Mouse (Mus musculus) stomach, embryonic 15.5 days (tissue): ENCODE results near the gene Sv2b. TPM values are rescaled to one million over a fixed set of nuclear protein-coding genes. Genes with fewer than 3 reads are reported as not detected.

Experiments used
- ATAC-seq: fragments of 200-750 bp; cut with Nextera tagmentation; 2 replicates; pipeline ENCODE4 v1.8.0; 2017; ENCODE audit warnings: low read depth, moderate number of reproducible peaks, moderate TSS enrichment; ENCODE audit not compliant: insufficient read depth, low FRiP score
- H3K27ac ChIP-seq: fragments of 300-500 bp; sonication (generic); 2 replicates; pipeline ENCODE4 v1.5.1; 2015; ENCODE audit warnings: mild to moderate bottlenecking, inconsistent platforms
- H3K27me3 ChIP-seq: fragments of 300-500 bp; sonication (generic); replicated peaks from 2 replicates; pipeline ENCODE4 v1.6.1; 2015; ENCODE audit warnings: inconsistent platforms
- H3K36me3 ChIP-seq: fragments of 300-500 bp; sonication (generic); 2 replicates; pipeline ENCODE4 v1.6.1; 2015; ENCODE audit warnings: inconsistent platforms
- H3K4me1 ChIP-seq: fragments of 300-500 bp; sonication (generic); 2 replicates; pipeline ENCODE4 v1.6.1; 2015; ENCODE audit warnings: inconsistent platforms
- H3K4me2 ChIP-seq: fragments of 300-500 bp; sonication (generic); 2 replicates; pipeline ENCODE4 v1.6.1; 2015; ENCODE audit warnings: mild to moderate bottlenecking, inconsistent platforms
- H3K4me3 ChIP-seq: fragments of 300-500 bp; sonication (generic); replicated peaks from 2 replicates; pipeline ENCODE4 v1.5.1; 2015; ENCODE audit warnings: inconsistent platforms
- H3K9ac ChIP-seq: fragments of 300-500 bp; sonication (generic); 2 replicates; pipeline ENCODE4 v1.6.1; 2015; ENCODE audit warnings: inconsistent platforms
- H3K9me3 ChIP-seq: fragments of 300-500 bp; sonication (generic); 2 replicates; pipeline ENCODE4 v1.6.1; 2016; ENCODE audit warnings: inconsistent platforms
- WGBS: fragments of 180-500 bp; shearing (Covaris S2); methylation state at CpG from one replicate; pipeline ENCODE4 v1.1.7; 2015; 5-methylcytosine and 5-hydroxymethylcytosine counted together
- polyA plus RNA-seq: library from polyadenylated mRNA; unstranded; fragments of >200 nt; fragmentation: Nextera tagmentation; extraction: Ambion mirVana; gene quantifications from 2 replicates; pipeline ENCODE4 v1.2.1, GENCODE M21; 2015

Sv2b gene
- polyA plus RNA-seq, 1 experiment from 2014 or later = 3.1 TPM

DNA sequence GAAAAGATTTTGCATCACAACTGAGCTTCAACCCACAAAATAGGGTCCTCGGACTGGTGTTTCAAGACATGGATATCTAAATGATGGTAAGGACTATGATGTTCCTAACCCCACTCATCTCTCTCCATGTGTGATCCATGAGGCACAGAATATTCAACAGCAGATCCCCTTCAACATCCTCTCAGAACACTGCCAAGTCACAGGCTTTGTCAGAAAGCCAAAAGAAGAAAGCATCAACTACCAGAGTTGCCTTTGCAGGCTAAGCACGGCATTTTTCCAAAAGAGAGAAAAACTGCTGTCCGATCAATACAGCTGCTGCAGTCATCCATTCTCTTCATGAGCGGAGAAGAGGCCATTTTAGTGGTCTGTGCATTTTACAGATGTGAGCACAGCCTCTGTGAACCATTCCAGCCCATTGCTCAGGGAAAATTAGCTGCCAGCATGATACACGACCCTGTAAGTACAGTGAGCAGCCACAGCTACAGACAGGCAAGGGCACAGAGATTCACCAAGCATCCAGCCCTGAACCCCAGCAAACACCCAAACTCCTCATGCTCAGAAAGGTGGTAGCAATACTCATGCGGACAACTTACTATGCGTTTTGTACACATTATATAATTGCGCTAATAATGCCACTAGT lies 55.3 kb downstream of the Sv2b start:
- Histone ChIP-seq H3K4me3 (no peak overlapping the region), H3K27me3 (no peaks in the 10 kb centered on the region), H3K9me3 (no peaks in the 10 kb centered on the region), H3K36me3 (no peaks in the 10 kb centered on the region), H3K9ac (no peak overlapping the region), H3K27ac (no peak overlapping the region), H3K4me2 (no peak overlapping the region), H3K4me1 (no peaks in the 10 kb centered on the region)
- no peak; the same call in 1 of the 2 replicates for ATAC-seq
- 78% methylated on average over 8 of the region's 8 CpGs for WGBS

DNA sequence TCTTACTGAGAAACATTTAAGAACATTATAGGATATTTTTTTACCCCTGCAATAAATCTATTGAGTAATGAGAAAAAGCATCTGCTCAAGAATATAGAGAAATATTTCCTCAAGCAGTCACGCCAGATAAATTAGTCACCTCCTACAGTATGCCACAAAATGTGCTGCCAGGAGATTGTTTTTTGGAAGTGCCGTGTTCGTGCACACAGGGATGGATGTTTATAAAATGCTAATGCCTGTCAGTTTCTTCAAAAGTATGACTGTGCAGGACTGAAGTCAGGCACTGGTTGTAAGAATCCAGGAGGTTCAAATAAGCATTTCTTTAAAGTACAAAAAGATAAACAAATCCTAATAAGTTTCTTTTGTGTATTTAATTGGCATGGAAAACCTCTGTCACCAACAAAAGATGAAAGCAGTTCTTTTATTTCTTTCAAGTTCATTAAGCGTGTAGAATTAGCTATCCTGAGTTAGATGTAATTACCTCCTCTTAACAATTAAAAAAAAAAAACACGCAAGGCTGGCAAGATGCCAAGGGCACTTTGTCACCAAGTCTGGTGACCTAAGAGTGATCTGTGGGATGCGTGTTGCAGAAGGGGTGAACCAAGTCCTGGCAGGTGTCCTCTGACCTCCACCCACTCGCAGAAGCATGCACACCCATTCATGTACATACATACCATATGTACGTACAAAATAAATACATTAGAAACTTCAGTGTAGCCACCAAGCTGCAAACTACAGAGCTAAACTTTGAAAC lies 68.1 kb downstream of the Sv2b start:
- Histone ChIP-seq H3K4me3 (no peak overlapping the region), H3K9me3 (no peaks in the 10 kb centered on the region), H3K27ac (no peak overlapping the region), H3K4me2 (no peak overlapping the region), H3K36me3 (no peaks in the 10 kb centered on the region), H3K9ac (no peak overlapping the region), H3K27me3 (no peaks in the 10 kb centered on the region), H3K4me1 (no peaks in the 10 kb centered on the region)
- ATAC-seq = no peak
- 52% methylated on average over 8 of the region's 8 CpGs for WGBS

- Histone ChIP-seq H3K4me3 (no peak overlapping the region), H3K4me2 (no peak overlapping the region), H3K27me3 (no peaks in the 10 kb centered on the region), H3K27ac (no peak overlapping the region), H3K36me3 (no peaks in the 10 kb centered on the region), H3K9me3 (no peaks in the 10 kb centered on the region), H3K9ac (no peak overlapping the region), H3K4me1 (no peaks in the 10 kb centered on the region)
- WGBS = 95% methylated on average over 1 of the region's 1 CpGs
- ATAC-seq = no peak
Measured at GRCm38 (mm10) chr7:75236386-75236785, 72.7 kb downstream of the Sv2b start.

- Histone ChIP-seq H3K27ac (no peak overlapping the region), H3K4me1 (no peaks in the 10 kb centered on the region), H3K27me3 (no peaks in the 10 kb centered on the region), H3K4me2 (no peak overlapping the region), H3K9me3 (no peaks in the 10 kb centered on the region), H3K4me3 (no peak overlapping the region), H3K9ac (no peak overlapping the region), H3K36me3 (no peaks in the 10 kb centered on the region)
- ATAC-seq = no peak
- WGBS = 91% methylated on average over 4 of the region's 4 CpGs
Measured at GRCm38 (mm10) chr7:75224206-75224605, 84.9 kb downstream of the Sv2b start.

GRCm38 (mm10) chr7:75222704-75223431 lies 86.2 kb downstream of the Sv2b start:
- Histone ChIP-seq H3K27ac (no peak overlapping the region), H3K9ac (no peak overlapping the region), H3K4me3 (no peak overlapping the region), H3K27me3 (no peaks in the 10 kb centered on the region), H3K4me2 (no peak overlapping the region), H3K9me3 (no peaks in the 10 kb centered on the region), H3K36me3 (no peaks in the 10 kb centered on the region), H3K4me1 (no peaks in the 10 kb centered on the region)
- ATAC-seq = no peak
- 58% methylated on average over 7 of the region's 7 CpGs for WGBS

DNA sequence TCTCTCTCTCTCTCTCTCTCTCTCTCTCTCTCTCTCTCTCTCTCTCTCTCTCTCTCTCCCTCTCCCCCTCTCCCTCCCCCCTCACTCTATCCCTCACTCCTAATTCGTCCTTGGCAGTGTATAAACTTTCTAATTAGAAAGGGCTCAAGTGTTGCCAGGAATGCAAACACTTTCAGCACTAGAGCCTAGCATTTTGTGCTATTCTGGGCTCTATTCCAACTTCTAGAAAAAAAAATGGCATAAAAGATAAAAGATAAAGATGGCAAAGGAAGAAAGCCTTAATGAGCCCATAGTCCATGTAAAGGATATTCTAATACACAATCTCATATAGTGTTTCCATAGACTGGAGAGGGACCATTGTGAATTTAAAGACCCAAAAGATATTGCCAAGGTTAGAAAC lies 88.3 kb downstream of the Sv2b start:
- no peaks in the 10 kb centered on the region for H3K9me3 ChIP-seq
- H3K4me1 ChIP-seq = no peaks in the 10 kb centered on the region
- H3K36me3 ChIP-seq = no peaks in the 10 kb centered on the region
- H3K27ac ChIP-seq = no peak overlapping the region
- no peaks in the 10 kb centered on the region for H3K27me3 ChIP-seq
- 9% methylated on average over 1 of the region's 1 CpGs for WGBS
- no peak for ATAC-seq
- no peak overlapping the region for H3K9ac ChIP-seq
- H3K4me2 ChIP-seq = no peak overlapping the region
- no peak overlapping the region for H3K4me3 ChIP-seq

- Histone ChIP-seq H3K27ac (no peak overlapping the region), H3K4me1 (no peaks in the 10 kb centered on the region), H3K27me3 (no peaks in the 10 kb centered on the region), H3K9me3 (no peaks in the 10 kb centered on the region), H3K4me3 (no peak overlapping the region), H3K4me2 (no peak overlapping the region), H3K9ac (no peak overlapping the region), H3K36me3 (no peaks in the 10 kb centered on the region)
- ATAC-seq = no peak
Measured at GRCm38 (mm10) chr7:75220296-75220695, 88.8 kb downstream of the Sv2b start.

DNA sequence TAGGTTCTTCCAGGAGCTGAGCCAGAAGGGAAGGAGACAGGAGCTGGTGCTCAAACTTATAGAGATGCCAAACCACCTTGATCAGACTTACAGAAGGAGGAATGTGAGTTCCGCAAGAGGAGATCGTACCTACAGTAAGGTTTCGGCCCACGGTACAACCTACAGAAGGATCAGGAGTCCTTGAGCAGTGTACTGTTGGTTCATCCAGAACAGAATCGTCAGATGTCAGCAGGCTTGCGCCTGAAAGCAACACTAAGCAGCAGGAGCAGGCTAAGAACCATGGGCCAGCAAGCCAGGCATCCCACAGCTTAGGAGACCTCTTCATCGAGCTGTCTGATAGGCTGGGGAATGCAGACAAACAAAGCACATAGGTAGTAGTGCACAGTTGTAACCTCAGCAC lies 92.9 kb downstream of the Sv2b start:
- H3K4me1 ChIP-seq = no peaks in the 10 kb centered on the region

DNA sequence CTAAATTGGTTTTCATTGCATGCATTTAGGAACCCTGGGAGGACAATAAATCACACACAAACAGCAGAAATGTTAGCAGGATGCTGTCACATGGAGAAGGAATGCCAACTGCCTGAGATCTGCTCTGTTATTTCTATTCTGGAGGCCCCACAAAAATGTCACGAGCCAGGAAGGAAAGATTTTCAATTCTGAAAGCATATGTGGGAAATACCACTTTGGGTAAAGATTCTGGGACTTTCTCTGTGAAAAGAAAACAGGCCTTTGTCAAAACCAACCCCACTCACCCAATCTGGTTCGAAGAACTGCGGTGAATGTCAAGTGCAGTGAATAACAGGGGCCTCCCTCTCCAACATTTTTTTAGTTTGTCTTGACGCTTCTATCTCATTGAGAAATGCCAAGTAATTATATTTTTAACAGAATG lies 99.8 kb downstream of the Sv2b start:
- Histone ChIP-seq H3K9ac (no peak overlapping the region), H3K27ac (no peak overlapping the region), H3K9me3 (no peaks in the 10 kb centered on the region), H3K4me3 (no peak overlapping the region), H3K4me2 (no peak overlapping the region), H3K36me3 (no peaks in the 10 kb centered on the region), H3K27me3 (no peaks in the 10 kb centered on the region), H3K4me1 (no peaks in the 10 kb centered on the region)
- no peak for ATAC-seq
- WGBS = 40% methylated on average over 4 of the region's 4 CpGs

More for the DNA sequence above, 92.9 kb downstream of the Sv2b start:
- Histone ChIP-seq H3K9me3 (no peaks in the 10 kb centered on the region), H3K9ac (no peak overlapping the region), H3K36me3 (no peaks in the 10 kb centered on the region), H3K27me3 (no peaks in the 10 kb centered on the region), H3K4me3 (no peak overlapping the region), H3K4me2 (no peak overlapping the region), H3K27ac (no peak overlapping the region)
- WGBS = 82% methylated on average over 7 of the region's 7 CpGs
- no peak for ATAC-seq

- WGBS = 75% methylated on average over 3 of the region's 3 CpGs
- ATAC-seq = no peak
Measured at GRCm38 (mm10) chr7:75207965-75208644, 101.0 kb downstream of the Sv2b start.

DNA sequence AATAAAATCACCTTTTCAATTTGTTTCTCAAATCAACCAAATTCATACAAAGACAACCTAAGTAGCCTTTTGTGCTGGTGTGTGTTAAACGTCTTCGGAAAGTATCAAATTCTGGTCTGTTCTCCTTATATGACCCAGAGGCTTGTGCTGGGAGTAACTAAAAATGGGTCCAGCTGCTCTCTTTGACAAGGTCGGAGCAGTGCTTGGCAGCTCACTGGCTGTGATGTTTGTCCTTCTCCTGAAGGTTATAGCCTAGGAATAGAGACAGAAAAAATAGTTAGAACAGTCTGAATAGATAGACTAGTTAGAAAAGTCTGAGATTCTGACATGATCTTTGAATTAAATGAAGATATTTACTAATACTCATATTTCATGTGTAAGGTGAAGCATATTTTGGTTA lies 102.4 kb downstream of the Sv2b start:
- H3K27ac ChIP-seq = no peak overlapping the region
- no peaks in the 10 kb centered on the region for H3K9me3 ChIP-seq
- no peak overlapping the region for H3K4me3 ChIP-seq
- no peak overlapping the region for H3K4me2 ChIP-seq
- no peak for ATAC-seq
- no peaks in the 10 kb centered on the region for H3K36me3 ChIP-seq
- no peaks in the 10 kb centered on the region for H3K27me3 ChIP-seq
- H3K9ac ChIP-seq = no peak overlapping the region
- 84% methylated on average over 3 of the region's 3 CpGs for WGBS
- no peaks in the 10 kb centered on the region for H3K4me1 ChIP-seq

More at GRCm38 (mm10) chr7:75207965-75208644, 101.0 kb downstream of the Sv2b start:
- Histone ChIP-seq H3K36me3 (no peaks in the 10 kb centered on the region), H3K9ac (no peak overlapping the region), H3K4me3 (no peak overlapping the region), H3K4me1 (no peaks in the 10 kb centered on the region), H3K27me3 (no peaks in the 10 kb centered on the region), H3K4me2 (no peak overlapping the region), H3K27ac (no peak overlapping the region), H3K9me3 (no peaks in the 10 kb centered on the region)

DNA sequence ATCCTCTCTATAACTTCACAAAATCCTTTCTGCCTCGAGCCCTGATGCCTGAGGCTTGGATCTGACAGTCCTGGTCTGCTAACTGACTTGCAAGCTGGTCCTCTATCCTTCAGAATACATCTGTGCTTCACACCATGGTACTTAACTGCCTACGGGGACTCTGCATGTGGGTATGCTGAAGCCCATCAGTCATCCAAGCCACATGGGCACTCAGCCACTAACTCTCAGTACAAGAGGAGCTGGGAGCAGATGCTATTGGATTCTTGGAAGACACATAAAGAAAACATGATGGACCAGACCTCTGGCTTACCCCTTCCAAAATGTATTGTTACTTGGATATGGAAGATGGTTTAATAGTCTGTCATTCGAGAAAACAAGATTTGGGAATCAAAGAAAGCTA lies 103.7 kb downstream of the Sv2b start:
- no peak overlapping the region for H3K9ac ChIP-seq
- 68% methylated on average over 3 of the region's 3 CpGs for WGBS
- no peak overlapping the region for H3K4me2 ChIP-seq
- no peaks in the 10 kb centered on the region for H3K36me3 ChIP-seq
- no peak overlapping the region for H3K27ac ChIP-seq
- no peaks in the 10 kb centered on the region for H3K9me3 ChIP-seq
- no peaks in the 10 kb centered on the region for H3K4me1 ChIP-seq
- no peak overlapping the region for H3K4me3 ChIP-seq
- no peak for ATAC-seq
- no peaks in the 10 kb centered on the region for H3K27me3 ChIP-seq
